Mouse (Mus musculus): Measurements from ENCODE around the gene Smarcb1. TPM values are rescaled to one million over a fixed set of nuclear protein-coding genes. Genes with fewer than 3 reads are reported as not detected.
"Not testable (repeated sequence)": the region's sequence is repeated elsewhere in the genome, so short reads cannot be mapped to it uniquely, and the experiment has no call there.

Gene Smarcb1
- total RNA-seq, 2 experiments from 2014 or later: 70.4 to 73.0 TPM

DNA sequence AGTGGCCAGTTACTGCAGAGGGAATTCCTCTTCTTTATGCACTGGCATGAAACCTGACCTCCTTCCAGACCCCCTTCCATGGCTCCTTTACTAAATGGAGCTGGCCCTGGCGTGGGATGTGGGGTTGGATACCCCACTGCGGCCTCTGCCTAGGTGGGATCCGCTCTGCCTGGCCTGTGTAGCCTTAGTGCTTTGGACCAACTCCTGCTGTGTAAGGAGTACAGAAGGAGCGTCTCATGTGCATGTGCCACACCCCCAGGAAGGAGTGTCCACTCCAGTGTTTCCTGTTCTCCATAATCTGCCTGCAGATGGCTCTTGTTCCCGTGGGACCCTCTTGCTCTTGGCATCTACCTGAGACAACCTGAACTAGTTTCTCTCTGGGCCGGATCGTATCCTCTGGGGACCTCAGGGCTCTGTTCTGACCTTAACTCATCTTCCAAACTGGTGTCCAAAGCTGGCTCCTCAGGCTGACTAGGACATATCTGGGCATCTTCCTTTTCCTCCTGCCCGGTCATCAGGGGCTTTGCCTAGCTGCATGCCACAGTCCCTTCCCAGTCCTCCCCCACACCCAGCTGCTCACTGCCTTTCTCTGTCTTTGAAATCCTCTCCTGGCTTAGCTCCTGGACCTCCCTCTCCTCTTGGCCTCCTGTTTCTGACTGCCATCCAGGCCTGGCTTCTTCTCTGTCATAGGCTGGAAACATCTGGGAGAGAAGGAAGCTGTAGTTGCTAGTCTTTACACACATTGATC is 31.8 kb downstream of the Smarcb1 start:
- no peak for DNase-seq

DNA sequence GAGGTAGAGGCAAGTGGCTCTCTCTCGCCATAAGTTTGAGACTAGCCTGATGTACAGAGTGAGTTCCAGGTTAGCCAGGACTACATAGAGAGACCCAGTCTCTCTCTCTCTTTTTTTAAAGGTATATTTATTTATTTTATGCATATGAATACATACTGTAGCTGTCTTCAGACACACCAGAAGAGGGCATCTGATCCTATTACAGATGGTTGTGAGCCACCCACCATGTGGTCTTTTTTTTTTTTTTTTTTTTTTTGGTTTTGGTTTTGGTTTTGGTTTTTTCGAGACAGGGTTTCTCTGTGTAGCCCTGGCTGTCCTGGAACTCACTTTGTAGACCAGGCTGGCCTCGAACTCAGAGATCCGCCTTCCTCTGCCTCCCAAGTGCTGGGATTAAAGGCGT is 33.9 kb downstream of the Smarcb1 start:
- DNase-seq: not testable (repeated sequence)

DNA sequence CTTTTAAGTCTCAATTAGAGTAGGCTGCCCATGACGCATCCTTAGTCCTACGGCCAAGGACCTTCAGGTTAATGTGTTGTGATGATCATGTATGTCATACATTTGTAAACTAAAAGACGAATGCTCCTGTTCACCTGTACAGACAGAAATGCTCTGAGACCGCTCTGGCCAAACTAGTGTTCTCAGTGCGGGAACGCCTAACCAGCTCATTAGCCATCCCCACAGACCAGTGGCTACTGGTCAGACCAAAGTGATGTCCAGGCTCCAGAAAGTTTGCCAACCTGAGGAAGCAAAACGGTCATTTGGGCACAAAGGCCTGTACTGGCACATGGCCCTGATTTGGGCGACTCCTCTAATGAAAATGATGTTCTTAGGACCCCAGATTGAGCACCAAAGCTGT is 36.7 kb downstream of the Smarcb1 start:
- no peak for DNase-seq

DNA sequence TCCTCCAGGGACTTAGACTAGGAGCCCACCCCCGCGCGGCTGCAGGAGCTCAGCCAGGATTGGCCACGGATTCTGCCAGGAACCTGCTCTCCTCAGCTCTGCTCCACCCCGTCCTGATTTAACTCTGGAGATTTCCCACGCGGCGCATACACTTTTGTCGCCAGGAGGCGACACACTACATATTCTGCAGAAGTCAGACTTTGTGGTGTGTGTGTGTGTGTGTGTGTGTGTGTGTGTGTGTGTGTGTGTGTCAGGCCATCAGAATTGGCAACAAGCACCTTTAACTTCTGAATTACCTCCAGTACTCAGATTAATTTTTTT is 38.2 kb downstream of the Smarcb1 start:
- DNase-seq: peak; percentile 84

DNA sequence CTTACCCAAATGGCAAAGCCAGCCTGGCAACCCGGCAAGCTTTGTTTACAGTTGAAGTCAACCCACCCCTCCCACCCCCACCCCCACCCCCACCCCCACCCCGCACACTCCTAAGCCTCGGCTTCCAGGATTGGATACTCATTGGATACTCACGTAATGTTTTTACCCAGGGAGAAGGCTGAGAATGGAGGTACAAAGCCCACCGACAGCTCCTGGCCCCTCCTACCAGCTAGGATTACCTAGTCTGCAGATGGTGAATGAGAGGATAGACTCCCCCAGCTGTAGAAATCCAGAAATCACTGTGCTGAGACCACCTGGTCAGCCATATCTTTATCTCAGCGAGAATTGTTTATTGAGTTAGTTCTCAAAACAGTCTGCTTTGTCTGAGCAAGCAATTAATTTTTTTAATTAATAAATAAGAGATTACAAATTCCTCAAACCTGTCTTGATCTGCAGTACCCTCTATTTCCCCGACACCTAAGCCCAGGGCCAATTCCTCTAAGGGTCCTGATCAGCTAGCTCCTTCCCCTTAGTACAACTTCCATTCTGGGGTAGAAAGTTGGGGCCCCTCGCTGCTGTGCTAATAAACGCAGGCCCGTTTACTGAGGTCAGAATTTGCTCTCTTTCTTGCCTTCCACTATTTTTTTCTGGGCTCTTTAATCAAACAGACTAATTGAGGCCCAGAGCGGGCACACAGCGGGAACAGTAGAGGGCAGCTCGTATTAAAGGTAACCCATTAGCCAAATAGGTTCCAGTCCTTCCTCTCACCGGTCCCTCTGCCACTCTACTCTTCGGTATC is 38.8 kb downstream of the Smarcb1 start:
- no peak for DNase-seq

DNA sequence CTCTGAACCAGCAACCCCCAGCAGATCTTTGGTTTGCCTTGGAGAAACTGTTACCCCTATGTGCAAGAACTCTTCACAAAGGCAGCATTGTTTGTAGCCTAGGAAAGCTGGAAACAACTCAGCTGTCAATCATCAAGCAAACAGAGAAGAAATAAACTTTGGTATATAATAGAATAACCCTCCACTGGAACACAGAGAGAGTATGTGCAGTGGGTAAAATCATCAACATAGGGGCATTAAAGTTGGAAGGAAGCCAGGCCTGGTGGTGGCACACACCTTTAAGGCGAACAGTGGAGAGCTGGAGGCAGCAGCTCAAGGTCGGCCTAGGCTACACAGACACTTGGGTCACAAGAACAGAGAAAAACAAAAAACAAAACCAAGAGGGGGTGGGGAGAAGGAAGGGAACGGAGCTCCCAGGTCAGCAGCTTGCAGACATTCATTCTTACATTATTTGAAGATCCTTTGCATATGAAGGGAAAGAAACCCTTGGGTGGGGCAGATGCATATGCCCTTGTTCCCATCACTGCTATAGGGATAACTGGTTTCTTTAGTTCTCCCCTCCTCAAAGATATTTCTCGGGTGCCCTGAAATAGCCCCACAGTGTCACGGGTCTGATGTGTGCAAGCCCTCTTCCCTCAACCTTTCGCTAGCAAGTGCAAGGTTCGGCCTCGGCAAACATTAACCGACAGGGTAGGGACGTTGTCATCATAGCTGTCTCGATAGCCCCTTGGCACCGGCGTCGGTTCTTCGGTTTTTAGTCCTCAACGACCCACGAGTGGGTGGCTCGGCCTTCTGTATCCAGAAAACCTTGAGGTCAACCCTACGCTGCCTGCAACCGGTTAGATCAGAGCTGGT is 39.6 kb downstream of the Smarcb1 start:
- DNase-seq: no peak

DNA sequence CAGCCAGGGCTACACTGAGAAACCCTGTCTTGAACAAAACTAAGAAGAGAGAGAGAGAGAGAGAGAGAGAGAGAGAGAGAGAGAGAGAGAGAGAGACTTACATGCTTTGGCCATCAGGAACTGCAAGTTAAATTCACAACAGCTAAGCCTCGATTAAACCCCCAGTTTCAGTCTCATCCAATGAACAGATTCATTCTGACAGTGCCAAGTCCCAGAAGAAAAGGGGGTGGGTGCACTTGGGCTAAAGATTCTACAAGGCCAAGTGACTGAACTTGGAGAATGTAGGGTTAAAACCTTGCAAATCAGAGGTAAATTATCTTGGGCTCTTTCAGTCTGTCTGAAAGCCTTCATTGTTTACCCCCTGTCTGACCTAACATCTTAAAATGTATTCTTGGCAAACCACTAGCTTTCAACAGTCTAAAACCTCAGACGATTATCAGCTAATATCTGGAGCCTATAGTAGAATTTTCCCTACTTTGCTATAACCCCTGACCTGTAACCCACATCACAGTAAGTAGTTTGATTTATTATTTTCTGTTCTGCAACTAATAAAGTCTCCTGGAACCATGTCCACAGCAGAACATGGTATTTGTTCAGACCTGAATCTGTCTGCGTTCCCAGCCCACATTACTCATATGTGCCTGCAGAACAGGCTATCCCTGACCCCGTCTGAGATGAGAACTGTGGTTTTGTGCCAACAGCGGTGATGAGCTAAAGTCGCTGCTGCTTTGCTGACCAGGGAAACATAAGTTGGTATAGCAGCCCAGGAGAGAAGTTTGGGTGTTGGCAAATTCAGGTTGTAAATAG is 40.4 kb downstream of the Smarcb1 start:
- DNase-seq: peak; percentile 50

DNA sequence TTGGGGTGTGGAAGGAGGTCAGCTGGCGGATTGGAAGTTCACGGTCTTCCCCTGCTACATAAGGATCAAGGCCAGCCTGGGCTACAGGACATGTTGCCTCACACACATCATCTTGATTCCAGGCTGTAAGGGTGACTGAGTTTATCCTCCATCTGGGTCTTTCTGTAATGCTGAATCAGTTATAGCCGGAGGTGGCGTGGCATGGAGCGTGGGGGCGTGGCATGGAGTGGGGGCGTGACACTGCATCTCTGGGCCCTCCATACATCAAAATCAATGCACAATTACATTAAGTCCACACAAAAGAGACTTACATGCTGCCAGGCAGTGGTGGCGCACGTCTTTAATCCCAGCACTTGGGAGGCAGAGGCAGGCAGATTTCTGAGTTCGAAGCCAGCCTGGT is 41.1 kb downstream of the Smarcb1 start:
- no peak for DNase-seq

DNA sequence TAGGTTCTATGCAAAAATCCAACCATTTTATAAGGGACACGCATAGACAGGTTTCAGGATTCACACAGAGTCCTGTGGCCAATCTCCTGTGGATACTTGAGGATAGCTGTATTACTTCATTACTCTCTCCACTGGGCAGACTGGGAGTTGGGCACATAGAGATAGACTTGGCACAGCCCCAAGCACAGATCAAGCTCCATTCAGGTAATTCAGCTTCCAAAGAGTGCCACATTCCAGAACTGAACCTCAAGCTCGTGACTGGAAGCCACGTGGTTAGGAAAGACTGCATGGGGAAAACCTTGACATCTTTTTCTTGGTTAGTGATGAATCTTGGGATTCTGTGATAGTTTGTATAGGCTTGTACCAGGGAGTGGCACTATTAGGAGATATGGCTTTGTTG is 42.6 kb downstream of the Smarcb1 start:
- DNase-seq: no peak

DNA sequence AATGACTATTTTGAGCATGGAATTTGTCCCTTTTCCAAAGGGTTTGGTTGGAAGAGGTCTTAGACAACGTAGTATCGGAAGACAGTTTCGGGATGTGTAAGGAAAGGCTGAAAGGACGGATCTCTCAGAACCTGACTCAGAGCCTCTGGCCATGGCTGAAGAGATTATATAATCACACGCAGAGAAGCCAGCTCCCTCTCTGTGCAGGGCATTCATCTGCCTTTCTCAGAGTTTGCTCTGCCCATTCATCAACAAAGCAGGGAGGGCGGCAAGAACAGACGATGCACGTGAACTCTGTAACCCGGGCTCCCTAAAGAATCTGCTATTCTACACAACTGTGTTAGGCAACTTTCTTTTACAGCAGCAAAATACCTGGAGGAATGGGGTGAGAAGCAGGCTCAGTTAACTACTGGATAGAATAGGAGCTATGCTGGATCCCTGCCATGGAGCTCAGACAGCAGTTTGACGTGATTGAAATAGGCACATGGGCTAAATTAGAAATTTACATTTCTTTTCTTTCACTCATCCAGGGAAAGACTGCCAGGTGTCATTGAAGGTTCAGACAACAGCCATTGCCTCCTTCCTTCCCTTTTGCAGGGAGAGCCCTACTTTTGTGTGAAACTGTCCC is 47.8 kb downstream of the Smarcb1 start:
- peak; percentile 25 for DNase-seq

DNA sequence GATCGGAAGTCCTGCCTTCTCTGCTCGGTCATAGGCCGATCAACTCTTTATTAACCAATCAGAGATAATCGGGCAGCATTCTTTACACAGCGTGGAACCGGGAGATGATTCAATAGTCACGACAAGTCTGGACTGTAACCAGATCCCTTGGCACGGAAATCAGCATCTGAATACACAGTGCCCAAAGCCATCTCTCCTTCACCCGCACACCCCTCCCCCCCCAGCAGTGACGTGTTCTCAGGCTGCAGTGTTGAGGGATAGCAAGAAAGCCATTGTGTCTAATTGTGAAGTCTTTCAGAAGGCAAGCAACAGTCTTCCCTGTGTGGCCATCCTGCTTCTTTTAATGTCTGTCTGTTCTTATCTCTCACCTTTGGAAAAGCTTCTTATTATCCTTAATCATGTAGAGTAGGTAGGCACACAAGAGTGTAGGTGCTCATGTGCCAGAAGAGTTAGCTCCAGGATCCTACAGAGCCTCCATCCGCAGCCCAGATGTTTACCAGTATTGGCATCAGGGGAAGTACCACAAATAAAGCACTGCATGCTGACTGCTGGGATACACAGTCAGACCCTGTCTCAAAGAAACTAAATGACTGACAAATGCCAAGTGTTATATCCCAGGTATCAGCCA is 48.4 kb downstream of the Smarcb1 start:
- DNase-seq: peak; percentile 90

DNA sequence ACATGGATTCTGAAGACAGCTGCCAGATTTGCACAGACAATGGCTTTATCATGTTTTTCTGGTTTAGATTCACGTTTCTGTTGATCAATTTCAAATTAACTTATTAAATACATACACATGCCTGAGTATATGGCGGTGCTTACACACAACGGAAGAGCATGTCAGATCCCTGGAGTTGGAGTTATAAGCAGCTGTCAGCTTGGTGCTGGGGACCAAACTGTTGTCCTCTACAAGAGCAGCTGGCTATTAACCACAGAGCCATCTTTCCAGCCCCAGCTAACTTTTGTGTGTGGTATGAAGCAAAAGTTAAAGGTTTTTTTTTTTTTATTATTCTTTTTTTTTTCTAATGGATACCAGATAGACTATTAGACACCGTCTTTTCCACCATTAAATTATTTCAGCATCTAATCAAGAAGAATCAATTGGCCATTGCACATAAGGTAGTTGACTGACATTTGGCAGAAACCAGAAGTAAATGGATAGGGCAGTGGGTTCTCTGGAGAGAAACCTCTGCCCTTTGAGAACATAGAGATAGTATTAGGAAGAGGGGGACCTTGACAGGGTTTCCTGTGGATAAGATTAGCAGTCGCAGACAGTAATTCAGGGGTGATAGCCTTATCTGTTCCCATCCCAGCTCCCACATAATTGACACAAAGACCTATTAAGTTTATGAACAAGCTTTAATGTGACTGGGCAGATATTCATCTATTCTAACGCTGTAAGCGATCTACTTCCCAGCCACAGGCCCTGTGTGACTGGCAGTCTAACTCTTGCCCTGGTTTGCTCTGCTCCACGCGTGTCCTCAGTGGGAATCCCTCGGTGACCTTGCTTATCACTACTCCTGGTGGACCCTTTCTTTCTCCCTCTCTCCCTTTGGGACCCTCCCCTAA is 49.1 kb downstream of the Smarcb1 start:
- no peak for DNase-seq

DNA sequence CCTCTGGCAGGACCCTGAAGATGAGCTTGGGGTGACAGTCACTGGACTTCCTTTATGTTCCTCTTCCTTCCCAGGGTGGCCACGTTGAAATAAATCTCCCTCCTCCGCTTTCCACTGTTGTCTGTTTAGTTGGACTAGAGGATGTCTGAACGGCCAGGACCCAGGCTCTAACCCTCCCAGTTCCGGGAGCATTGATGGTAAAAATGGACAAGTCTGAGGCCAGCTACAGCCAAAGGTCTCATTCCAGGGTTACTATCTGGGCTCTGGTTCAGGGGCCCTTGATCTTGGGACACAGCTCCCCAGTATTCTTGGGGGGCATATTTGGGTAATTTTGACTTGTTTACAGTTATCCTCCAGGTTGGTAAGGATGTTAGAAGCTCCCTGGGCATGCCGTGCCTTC is 59.8 kb downstream of the Smarcb1 start:
- no peak for DNase-seq

DNA sequence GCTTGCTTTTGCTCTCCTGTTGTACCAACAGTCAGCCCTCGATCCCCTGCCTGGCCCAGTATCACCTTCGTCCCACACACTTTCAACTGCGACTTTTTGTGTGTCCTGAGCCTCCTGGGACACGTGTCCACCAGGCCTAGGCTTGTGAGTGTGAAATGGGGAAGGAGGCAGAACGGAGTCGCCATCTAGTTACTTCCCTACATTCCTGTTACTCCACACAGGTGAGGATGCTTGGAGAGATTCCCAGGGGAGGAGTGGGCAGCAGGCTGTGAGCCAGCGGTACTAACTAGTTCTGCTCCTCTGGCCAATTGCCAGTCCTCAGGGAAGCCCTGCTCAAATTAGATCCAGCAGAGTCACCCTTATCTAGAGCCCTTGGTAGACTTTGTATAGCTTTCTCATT is 60.7 kb downstream of the Smarcb1 start:
- no peak for DNase-seq

DNA sequence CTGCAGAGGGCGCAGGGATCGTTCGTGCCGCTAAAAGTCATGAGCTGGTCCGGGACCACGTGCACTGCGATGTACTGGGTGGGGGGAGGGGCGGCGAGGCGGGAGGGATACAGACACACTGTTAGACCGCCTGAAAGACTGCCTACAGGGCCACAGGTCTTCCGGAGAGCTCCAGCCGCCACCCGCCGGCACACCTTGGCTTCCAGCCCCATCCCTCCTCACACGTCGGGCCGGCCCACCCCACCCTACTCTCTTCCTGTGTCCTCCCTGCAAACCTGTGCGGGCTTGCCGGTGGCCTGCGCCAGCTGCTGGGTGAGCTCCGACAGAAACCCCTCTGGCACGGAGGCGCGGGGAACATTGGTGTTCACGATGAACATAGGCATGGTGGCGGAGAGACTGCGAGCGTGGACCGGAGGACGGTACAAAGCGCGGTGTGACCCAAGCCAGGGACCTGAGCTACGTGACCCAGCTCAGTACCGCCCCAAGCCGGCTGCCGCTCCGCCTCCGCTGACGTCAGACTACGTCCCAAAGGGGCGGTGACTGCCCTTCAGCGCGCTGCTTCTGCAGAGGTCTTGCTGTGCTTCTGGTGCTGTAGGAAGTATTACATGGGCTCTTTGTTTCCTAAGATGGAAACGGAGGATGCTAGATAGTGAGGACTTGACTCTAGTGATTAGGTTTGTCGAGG is 61.5 kb downstream of the Smarcb1 start, which contains the start of gene Mif:
Mif (minus strand) TSS at position 455 of the 685 bp plus-strand sequence.
- DNase-seq: peak; percentile 93

DNA sequence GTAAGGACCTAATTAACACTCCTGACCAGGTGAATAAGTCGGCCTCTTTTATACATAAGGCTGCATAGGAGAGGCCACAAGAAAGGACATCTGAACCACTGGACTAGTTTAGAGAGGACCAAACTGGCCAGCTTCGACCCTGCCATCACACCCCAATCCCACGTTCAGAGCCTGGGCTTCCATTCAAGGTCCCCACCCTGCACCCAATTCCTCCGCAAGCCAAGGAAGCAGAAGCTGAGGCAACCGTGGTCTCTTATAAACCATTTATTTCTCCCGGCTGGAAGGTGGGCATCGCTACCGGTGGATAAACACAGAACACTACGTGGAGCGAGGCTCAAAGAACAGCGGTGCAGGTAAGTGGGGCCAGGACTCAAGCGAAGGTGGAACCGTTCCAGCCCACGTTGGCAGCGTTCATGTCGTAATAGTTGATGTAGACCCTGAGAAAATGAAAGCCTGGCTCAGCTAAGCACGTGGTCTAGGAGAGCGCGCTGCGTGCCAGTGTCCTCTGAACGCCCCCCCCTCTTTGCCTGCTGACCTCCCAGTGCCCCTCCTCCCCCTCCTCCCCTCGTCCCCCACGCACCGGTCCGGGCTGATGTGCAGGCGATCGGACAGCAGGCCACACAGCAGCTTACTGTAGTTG is 62.2 kb downstream of the Smarcb1 start:
- peak; percentile 46 for DNase-seq

DNA sequence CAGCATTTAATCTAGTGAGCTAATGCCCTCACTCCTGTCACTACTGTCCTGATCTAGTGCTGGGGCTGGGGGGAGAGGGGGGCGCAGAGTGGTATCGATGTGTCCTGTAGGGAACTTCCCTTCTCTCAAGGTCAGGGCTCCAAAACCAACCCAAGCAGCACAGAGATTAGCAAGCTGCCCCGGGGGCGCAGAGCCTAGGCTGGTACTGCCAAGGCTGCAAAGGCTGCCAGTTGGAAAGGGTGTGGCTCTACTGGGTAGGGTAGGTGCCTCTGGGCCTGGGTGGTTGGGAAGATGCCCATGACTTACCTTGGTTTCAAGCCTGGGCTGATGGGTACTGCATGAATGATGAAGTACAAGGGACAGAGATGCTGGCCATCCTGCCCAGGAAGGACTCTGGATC is 63.8 kb downstream of the Smarcb1 start:
- no peak for DNase-seq

DNA sequence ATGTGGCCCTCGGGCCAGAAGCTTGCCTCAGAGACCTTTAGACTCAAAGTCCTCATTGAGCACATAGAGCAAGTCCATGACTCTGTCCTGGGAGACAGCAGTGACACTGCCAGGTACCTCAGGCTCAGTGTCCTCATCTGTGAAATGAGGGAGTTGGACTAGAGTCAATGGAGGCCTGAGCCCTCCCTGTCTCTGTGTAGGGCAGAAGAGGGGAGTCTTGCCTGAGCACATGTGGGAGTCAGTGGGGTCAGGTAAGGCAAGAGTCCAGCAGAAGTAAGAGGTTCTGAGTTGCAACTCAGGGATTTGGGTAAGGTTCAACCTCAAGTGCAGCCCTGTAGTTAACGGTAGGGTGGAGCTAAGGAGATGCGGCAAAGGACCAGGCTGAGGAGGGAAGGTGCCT is 64.4 kb downstream of the Smarcb1 start:
- no peak for DNase-seq

Data from adrenal gland, postnatal 10 days (tissue).